Mouse (Mus musculus): ENCODE results near the gene Dpyd. TPM values are rescaled to one million over a fixed set of nuclear protein-coding genes. Genes with fewer than 3 reads are reported as not detected.

The Dpyd gene
- total and polyA plus RNA-seq, 2 experiments from 2014 or later = 5.8 to 7.5 TPM

GRCm38 (mm10) chr3:119387332-119388105 is 825.6 kb downstream of the Dpyd start:
- TF ChIP-seq CTCF (IDR thresholded peaks at IDR 0.05; ENCODE audit: low read depth) = no peak
- H3K4me2 ChIP-seq (ENCODE audit: low read depth) = peak overlapping the region; percentile 43
- H3K4me1 ChIP-seq (ENCODE audit: insufficient read depth) = 0 out of 2 replicates have a peak, but pooled peaks cover 4% of the 10 kb centered on the region
- peak overlapping the region; percentile 10 for H3K4me3 ChIP-seq (ENCODE audit: low read depth, low read length)
- H3K9ac ChIP-seq = peak overlapping the region; percentile 38
- 17% methylated on average over 26 of the region's 26 CpGs for WGBS
- DNase-seq (peak; percentile 72), ATAC-seq (peak; percentile 73)
- no peaks in the 10 kb centered on the region for H3K36me3 ChIP-seq (ENCODE audit: insufficient read depth)
- H3K9me3 ChIP-seq (ENCODE audit: low read length) = no peaks in the 10 kb centered on the region
- peak overlapping the region; percentile 75 for H3K27ac ChIP-seq (ENCODE audit: low read depth, low read length)
- no peaks in the 10 kb centered on the region for H3K27me3 ChIP-seq (ENCODE audit: insufficient read depth, low read length)

- Histone ChIP-seq H3K4me3 (ENCODE audit: low read depth, low read length) (no peak overlapping the region), H3K27ac (ENCODE audit: low read depth, low read length) (no peak overlapping the region), H3K36me3 (ENCODE audit: insufficient read depth) (no peaks in the 10 kb centered on the region), H3K4me2 (ENCODE audit: low read depth) (no peak overlapping the region), H3K4me1 (ENCODE audit: insufficient read depth) (no peaks in the 10 kb centered on the region), H3K9ac (no peak overlapping the region), H3K9me3 (ENCODE audit: low read length) (no peaks in the 10 kb centered on the region), H3K27me3 (ENCODE audit: insufficient read depth, low read length) (no peaks in the 10 kb centered on the region)
- no peak for TF ChIP-seq CTCF (IDR thresholded peaks at IDR 0.05; ENCODE audit: low read depth)
- WGBS = 32% methylated on average over 5 of the region's 5 CpGs
- ATAC-seq = no peak
- DNase-seq = no peak
These were observed 835.3 kb downstream of the Dpyd start for GRCm38 (mm10) chr3:119397205-119397604.

- H3K4me2 ChIP-seq (ENCODE audit: low read depth) = no peak overlapping the region
- H3K27ac ChIP-seq (ENCODE audit: low read depth, low read length) = no peak overlapping the region
- no peaks in the 10 kb centered on the region for H3K27me3 ChIP-seq (ENCODE audit: insufficient read depth, low read length)
- no peaks in the 10 kb centered on the region for H3K4me1 ChIP-seq (ENCODE audit: insufficient read depth)
- no peaks in the 10 kb centered on the region for H3K36me3 ChIP-seq (ENCODE audit: insufficient read depth)
- no peak overlapping the region for H3K4me3 ChIP-seq (ENCODE audit: low read depth, low read length)
- ATAC-seq = no peak
- no peaks in the 10 kb centered on the region for H3K9me3 ChIP-seq (ENCODE audit: low read length)
- 77% methylated on average over 7 of the region's 7 CpGs for WGBS
- TF ChIP-seq CTCF (IDR thresholded peaks at IDR 0.05; ENCODE audit: low read depth) = no peak
- H3K9ac ChIP-seq = no peak overlapping the region
- no peak for DNase-seq
These were observed 841.2 kb downstream of the Dpyd start for GRCm38 (mm10) chr3:119402836-119403728.

- 28% methylated on average over 9 of the region's 9 CpGs for WGBS
These were observed 857.3 kb downstream of the Dpyd start for GRCm38 (mm10) chr3:119419087-119419709.

GRCm38 (mm10) chr3:119419745-119420144 is 857.8 kb downstream of the Dpyd start:
- Histone ChIP-seq H3K9ac (no peak overlapping the region), H3K4me2 (ENCODE audit: low read depth) (no peak overlapping the region), H3K4me1 (ENCODE audit: insufficient read depth) (no peaks in the 10 kb centered on the region), H3K27ac (ENCODE audit: low read depth, low read length) (0 out of 2 replicates have a peak overlapping the region, but pooled peaks have one; percentile 2), H3K4me3 (ENCODE audit: low read depth, low read length) (no peak overlapping the region), H3K9me3 (ENCODE audit: low read length) (no peaks in the 10 kb centered on the region), H3K27me3 (ENCODE audit: insufficient read depth, low read length) (no peaks in the 10 kb centered on the region), H3K36me3 (ENCODE audit: insufficient read depth) (no peaks in the 10 kb centered on the region)
- ATAC-seq (no peak), DNase-seq (no peak)
- 37% methylated on average over 2 of the region's 2 CpGs for WGBS
- TF ChIP-seq CTCF (IDR thresholded peaks at IDR 0.05; ENCODE audit: low read depth) = no peak

More at GRCm38 (mm10) chr3:119419087-119419709, 857.3 kb downstream of the Dpyd start:
- ATAC-seq (peak; percentile 25; the same call in 1 of the 2 replicates), DNase-seq (peak; percentile 50)
- Histone ChIP-seq H3K27me3 (ENCODE audit: insufficient read depth, low read length) (no peaks in the 10 kb centered on the region), H3K36me3 (ENCODE audit: insufficient read depth) (no peaks in the 10 kb centered on the region), H3K4me3 (ENCODE audit: low read depth, low read length) (no peak overlapping the region), H3K4me2 (ENCODE audit: low read depth) (no peak overlapping the region), H3K9me3 (ENCODE audit: low read length) (no peaks in the 10 kb centered on the region), H3K27ac (ENCODE audit: low read depth, low read length) (0 out of 2 replicates have a peak overlapping the region, but pooled peaks have one; percentile 2), H3K9ac (no peak overlapping the region), H3K4me1 (ENCODE audit: insufficient read depth) (no peaks in the 10 kb centered on the region)
- TF ChIP-seq CTCF (IDR thresholded peaks at IDR 0.05; ENCODE audit: low read depth) = no peak

- H3K9ac ChIP-seq = no peak overlapping the region
- no peaks in the 10 kb centered on the region for H3K36me3 ChIP-seq (ENCODE audit: insufficient read depth)
- no peaks in the 10 kb centered on the region for H3K27me3 ChIP-seq (ENCODE audit: insufficient read depth, low read length)
- WGBS = 53% methylated on average over 8 of the region's 8 CpGs
- ATAC-seq (peak; percentile 59), DNase-seq (peak; percentile 25)
- H3K4me3 ChIP-seq (ENCODE audit: low read depth, low read length) = no peak overlapping the region
- no peaks in the 10 kb centered on the region for H3K4me1 ChIP-seq (ENCODE audit: insufficient read depth)
- no peak for TF ChIP-seq CTCF (IDR thresholded peaks at IDR 0.05; ENCODE audit: low read depth)
- H3K9me3 ChIP-seq (ENCODE audit: low read length) = no peaks in the 10 kb centered on the region
- no peak overlapping the region for H3K27ac ChIP-seq (ENCODE audit: low read depth, low read length)
- H3K4me2 ChIP-seq (ENCODE audit: low read depth) = no peak overlapping the region
These were observed 869.4 kb downstream of the Dpyd start for GRCm38 (mm10) chr3:119431339-119431738.

Measured in forebrain, postnatal 0 days (tissue).